Mouse (Mus musculus) induced T-regulatory cell, adult 2 months (primary cell): ENCODE results near the gene Hoxd1.
A peak's percentile ranks its signal among the peaks of the same experiment; 100 is the strongest.

Experiments used
- DNase-seq: peaks from one replicate; pipeline ENCODE4 v3.0.0-alpha.2; 2012; ENCODE audit warnings: low read depth

Hoxd1 gene

GRCm38 (mm10) chr2:74762522-74763244 lies at the start of gene Hoxd1:
Gene Hoxd1, plus strand, starts transcription at chr2:74762980.
- no peak for DNase-seq

- no peak for DNase-seq
Measured at GRCm38 (mm10) chr2:74713239-74714150, 49.3 kb upstream of the Hoxd1 start.

- DNase-seq = no peak
Measured at GRCm38 (mm10) chr2:74714156-74714789, 48.5 kb upstream of the Hoxd1 start.

DNA sequence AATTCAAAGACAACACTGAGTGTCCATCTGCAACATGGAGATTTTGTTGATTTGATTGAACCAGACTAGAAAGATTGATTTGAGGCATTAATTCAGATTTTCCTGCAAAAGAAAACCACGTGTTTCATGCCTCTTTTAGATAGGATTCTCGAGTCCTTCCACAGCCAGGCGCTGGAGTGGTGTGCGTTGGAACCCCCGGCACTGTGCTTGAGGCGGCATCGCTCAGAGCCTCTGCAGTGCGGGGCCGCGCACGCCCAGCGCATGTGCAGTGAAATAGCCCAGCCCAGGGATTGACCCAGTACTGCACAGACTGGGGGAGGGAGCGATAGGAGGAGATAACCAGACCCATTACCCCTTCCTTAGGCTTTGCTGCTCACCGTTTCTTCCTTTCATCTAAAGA lies 47.9 kb upstream of the Hoxd1 start:
- no peak for DNase-seq

- peak; percentile 82 for DNase-seq
Measured at GRCm38 (mm10) chr2:74715504-74716241, 47.1 kb upstream of the Hoxd1 start.

DNA sequence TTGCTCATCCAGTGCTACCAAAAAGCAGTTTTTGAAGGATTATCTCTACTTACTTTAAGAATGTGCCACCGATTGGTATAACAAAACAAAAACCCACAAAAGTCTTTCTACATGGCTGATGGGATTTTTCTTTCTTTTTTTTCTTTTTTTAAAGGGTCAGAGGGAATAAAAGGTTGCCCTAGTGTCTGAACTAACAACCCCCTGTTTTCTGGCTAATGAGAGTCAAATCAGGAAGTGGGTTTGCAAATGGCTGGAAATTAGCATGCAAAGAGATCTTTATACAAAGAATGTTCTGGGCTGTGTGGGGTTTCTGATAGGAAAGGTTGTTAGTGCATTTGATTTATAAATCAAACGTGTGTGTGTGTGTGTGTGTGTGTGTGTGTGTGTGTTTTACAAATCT lies 42.4 kb upstream of the Hoxd1 start:
- no peak for DNase-seq

GRCm38 (mm10) chr2:74720955-74721491 lies 41.8 kb upstream of the Hoxd1 start:
- DNase-seq = no peak

DNA sequence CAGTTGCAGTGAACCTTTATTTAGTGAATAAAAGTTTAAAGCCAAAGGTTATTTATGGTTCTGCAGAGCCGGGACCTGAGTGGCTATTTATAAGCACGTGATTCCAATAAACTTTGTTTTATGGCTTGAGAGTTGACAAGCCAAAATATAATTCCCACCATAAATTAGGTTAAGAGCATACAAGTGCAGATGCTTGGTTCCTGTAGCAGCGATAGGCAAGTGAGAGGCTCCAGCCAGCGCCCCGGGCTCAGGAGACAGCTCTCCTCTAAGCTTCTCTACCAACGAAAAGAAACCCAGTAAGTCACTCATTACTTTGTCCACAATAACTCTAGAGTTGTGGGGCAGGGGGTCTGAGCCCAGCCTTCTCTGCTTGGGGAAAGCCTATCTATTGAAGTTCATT lies 40.9 kb upstream of the Hoxd1 start:
- DNase-seq = no peak

- no peak for DNase-seq
Measured at GRCm38 (mm10) chr2:74722949-74723348, 39.8 kb upstream of the Hoxd1 start.

DNA sequence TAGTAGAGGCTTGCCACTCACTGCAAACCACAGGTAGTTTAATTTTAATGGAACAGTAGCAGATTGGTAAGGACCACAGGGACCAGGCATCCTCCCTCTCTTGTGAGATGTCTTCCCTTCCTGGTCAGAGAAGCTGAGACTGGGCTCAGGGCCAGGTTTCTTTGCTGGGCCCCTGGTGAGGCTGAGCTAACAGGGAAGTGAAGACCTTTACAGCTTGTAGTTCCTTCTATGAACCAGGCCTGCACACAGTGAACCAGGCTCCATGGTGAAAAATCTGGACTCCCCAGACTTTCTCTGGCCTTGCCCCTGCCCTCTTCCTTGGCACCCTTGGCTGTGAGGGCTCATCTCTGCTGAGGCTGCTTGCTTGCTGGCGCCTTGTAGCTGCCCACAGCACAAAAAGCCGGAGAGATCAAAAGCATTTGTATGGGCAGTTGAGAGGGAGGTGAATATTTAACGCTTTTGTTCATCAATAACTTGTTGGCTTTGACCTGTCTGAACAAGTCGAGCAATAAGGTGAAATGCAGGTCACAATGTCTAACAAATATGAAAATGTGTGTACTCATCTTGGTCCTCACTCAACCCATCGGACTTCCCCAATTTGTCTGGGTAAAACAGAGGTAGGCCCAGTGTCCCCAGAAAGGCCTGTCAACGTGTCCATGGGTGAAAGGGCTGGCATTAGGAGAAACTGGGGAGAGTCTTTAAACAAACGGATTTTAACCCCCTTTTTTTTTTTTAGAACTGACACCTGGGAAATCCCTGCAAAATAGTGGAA lies 38.4 kb upstream of the Hoxd1 start:
- no peak for DNase-seq

GRCm38 (mm10) chr2:74725171-74725570 lies 37.6 kb upstream of the Hoxd1 start:
- no peak for DNase-seq

GRCm38 (mm10) chr2:74726551-74726950 lies 36.2 kb upstream of the Hoxd1 start, which contains the start of gene Gm28230:
Gene Gm28230, plus strand, starts transcription at chr2:74726728.
- DNase-seq = no peak

- no peak for DNase-seq
Measured at GRCm38 (mm10) chr2:74726973-74727639, 35.7 kb upstream of the Hoxd1 start.

DNA sequence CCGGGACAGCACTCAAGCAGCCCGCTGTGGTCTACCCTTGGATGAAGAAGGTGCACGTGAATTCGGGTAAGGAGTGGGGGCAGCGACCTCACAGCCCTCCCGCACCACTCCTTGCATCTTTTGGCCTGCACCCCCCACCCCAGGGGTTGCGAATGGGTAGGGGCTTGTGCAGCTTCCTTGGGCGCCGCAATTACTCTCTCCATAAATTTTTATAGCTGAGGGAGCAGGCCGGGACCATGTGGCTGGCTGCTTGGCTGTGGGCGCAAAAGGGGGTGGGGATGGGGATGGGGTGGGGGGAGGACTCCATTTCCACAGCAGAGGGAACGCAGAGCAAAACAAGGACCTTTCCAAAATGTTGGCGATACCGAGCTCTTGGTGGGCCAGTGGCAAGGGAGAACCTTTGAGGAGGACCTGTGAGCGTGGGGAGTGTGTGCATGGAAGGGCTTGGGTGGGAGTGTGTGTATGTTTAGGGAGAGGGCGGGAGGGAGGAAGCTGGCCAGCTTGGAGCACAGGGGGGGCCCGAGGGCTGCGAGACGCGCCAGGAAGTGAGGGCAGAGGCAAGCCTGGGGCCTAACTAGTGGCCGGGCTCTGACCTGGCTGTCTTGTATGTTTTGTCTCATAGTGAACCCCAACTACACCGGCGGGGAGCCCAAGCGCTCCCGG lies 35.0 kb upstream of the Hoxd1 start:
- DNase-seq = no peak

- DNase-seq = no peak
Measured at GRCm38 (mm10) chr2:74728303-74728680, 34.5 kb upstream of the Hoxd1 start.

DNA sequence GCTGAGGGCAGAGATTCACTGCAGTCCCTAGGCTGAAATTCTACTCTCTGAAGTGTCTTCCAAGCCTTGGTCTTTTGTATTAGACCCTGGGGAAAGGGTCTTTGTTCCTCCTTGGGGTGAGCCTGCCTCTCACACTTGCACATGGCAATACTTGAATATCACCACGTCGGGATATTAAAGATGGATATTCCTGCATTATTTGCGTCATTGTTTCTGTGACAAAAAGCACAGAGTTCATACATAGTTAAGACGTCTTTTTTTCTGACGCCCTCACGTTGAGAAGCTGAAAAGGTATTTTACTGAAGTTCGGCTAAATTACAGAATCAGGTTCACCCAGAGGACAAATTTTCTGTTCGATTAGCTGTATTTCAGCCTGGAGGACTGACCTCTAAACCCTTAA lies 32.4 kb upstream of the Hoxd1 start:
- DNase-seq = no peak

GRCm38 (mm10) chr2:74731055-74731454 lies 31.7 kb upstream of the Hoxd1 start:
- DNase-seq = no peak

- DNase-seq = no peak
Measured at GRCm38 (mm10) chr2:74731799-74732512, 30.8 kb upstream of the Hoxd1 start.
